Mouse (Mus musculus) bone marrow, adult 2 months (tissue): Measurements from ENCODE around the gene Wdr59.

Experiments
- CTCF ChIP-seq: fragments of 200-500 bp; IDR thresholded peaks from 2 replicates; pipeline ENCODE4 v1.5.1; 2011; ENCODE audit warnings: low read length, control low read depth; ENCODE audit not compliant: control insufficient read depth, insufficient read depth
- POLR2A ChIP-seq: fragments of 200-500 bp; IDR thresholded peaks from 2 replicates; pipeline ENCODE4 v1.6.1; 2011; ENCODE audit warnings: low read depth, mild to moderate bottlenecking, control low read depth, low read length, borderline replicate concordance; ENCODE audit not compliant: control insufficient read depth

- TF ChIP-seq POLR2A = no peak
- TF ChIP-seq CTCF = no peak
Observed at GRCm38 (mm10) chr8:111422614-111423013, 99.3 kb downstream of the Wdr59 start.
